Mouse (Mus musculus) limb, embryonic 11.5 days (tissue): ENCODE data around the gene Tarbp1. TPM values are rescaled to one million over a fixed set of nuclear protein-coding genes. Genes with fewer than 3 reads are reported as not detected.

Source experiments
- ATAC-seq: fragments of 200-750 bp; cut with Nextera tagmentation; 2 replicates; pipeline ENCODE4 v1.8.0; 2017; ENCODE audit warnings: low read depth; ENCODE audit not compliant: insufficient number of reproducible peaks, low FRiP score, low TSS enrichment
- DNase-seq: peaks from one replicate; pipeline ENCODE4 v3.0.0-alpha.2; 2015; ENCODE audit warnings: low spot score
- H3K27ac ChIP-seq: fragments of 300-500 bp; sonication (generic); replicated peaks from 2 replicates; pipeline ENCODE4 v1.5.1; 2014; ENCODE audit warnings: low read depth, mild to moderate bottlenecking, low read length
- H3K27me3 ChIP-seq: fragments of 300-500 bp; sonication (generic); 2 replicates; pipeline ENCODE4 v1.6.1; 2014; ENCODE audit warnings: mild to moderate bottlenecking, low read length, mixed read lengths; ENCODE audit not compliant: control insufficient read depth, insufficient read depth
- H3K36me3 ChIP-seq: fragments of 300-500 bp; sonication (generic); 2 replicates; pipeline ENCODE4 v1.6.1; 2014; ENCODE audit warnings: mild to moderate bottlenecking, low read length, moderate library complexity, mixed read lengths; ENCODE audit not compliant: control insufficient read depth, insufficient read depth
- H3K4me1 ChIP-seq: fragments of 300-500 bp; sonication (generic); 2 replicates; pipeline ENCODE4 v1.6.1; 2014; ENCODE audit warnings: low read length, mixed read lengths; ENCODE audit not compliant: control insufficient read depth, insufficient read depth
- H3K4me2 ChIP-seq: fragments of 300-500 bp; sonication (generic); 2 replicates; pipeline ENCODE4 v1.6.1; 2014; ENCODE audit warnings: low read depth, mild to moderate bottlenecking, moderate library complexity; ENCODE audit not compliant: severe bottlenecking
- H3K4me3 ChIP-seq: fragments of 300-500 bp; sonication (generic); 2 replicates; pipeline ENCODE4 v1.5.1; 2014; ENCODE audit warnings: low read depth, low read length
- H3K9ac ChIP-seq: fragments of 300-500 bp; sonication (generic); 2 replicates; pipeline ENCODE4 v1.6.1; 2014; ENCODE audit warnings: mild to moderate bottlenecking, low read length
- H3K9me3 ChIP-seq: fragments of 300-500 bp; sonication (generic); 2 replicates; pipeline ENCODE4 v1.6.1; 2016; ENCODE audit warnings: low read length; ENCODE audit not compliant: control insufficient read depth
- WGBS: fragments of 180-500 bp; shearing (Covaris S2); extraction: QIAGEN DNeasy Blood & Tissue Kit; methylation state at CpG from one replicate; pipeline ENCODE4 v1.1.7; 2014; 5-methylcytosine and 5-hydroxymethylcytosine counted together
- polyA plus RNA-seq: library from polyadenylated mRNA; unstranded; fragments of >200 nt; fragmentation: Nextera tagmentation; extraction: Ambion mirVana; gene quantifications from 2 replicates; pipeline ENCODE4 v1.2.1, GENCODE M21; 2014

Gene Tarbp1
- polyA plus RNA-seq, 1 experiment from 2014 or later = 3.8 TPM

DNA sequence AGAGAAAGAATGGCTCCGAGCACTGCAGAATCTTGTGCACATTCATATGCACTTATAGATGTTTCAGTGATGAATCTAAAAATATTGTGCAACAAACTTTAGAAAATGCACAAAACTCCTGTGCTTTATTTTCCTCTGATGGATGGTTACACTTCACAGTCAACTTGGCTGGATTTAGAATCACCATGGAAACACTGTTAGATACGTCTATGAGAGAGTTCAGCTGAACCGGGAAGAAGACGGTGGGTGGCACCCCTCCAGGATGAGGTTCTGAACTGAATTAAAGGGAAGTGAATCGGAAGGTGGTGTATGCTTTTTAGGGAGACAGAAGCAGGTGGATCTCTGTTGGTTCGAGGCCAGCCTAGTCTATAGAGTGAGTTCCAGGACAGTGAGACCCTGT, 34.8 kb upstream of the Tarbp1 start:
- H3K9me3 ChIP-seq = no peaks in the 10 kb centered on the region
- ATAC-seq = no peak
- no peak overlapping the region for H3K4me3 ChIP-seq
- no peak for DNase-seq
- H3K4me1 ChIP-seq = no peaks in the 10 kb centered on the region
- WGBS = 88% methylated on average over 6 of the region's 6 CpGs
- no peaks in the 10 kb centered on the region for H3K36me3 ChIP-seq
- no peaks in the 10 kb centered on the region for H3K27me3 ChIP-seq
- no peak overlapping the region for H3K4me2 ChIP-seq
- no peak overlapping the region for H3K9ac ChIP-seq
- H3K27ac ChIP-seq = no peak overlapping the region

- no peak for ATAC-seq
- Histone ChIP-seq H3K9ac (no peak overlapping the region), H3K9me3 (no peaks in the 10 kb centered on the region), H3K4me3 (no peak overlapping the region), H3K4me2 (no peak overlapping the region), H3K36me3 (no peaks in the 10 kb centered on the region), H3K27me3 (no peaks in the 10 kb centered on the region), H3K27ac (no peak overlapping the region), H3K4me1 (no peaks in the 10 kb centered on the region)
- no peak for DNase-seq
- WGBS = 88% methylated on average over 8 of the region's 8 CpGs
These were observed 34.2 kb upstream of the Tarbp1 start for GRCm38 (mm10) chr8:126508871-126509586.

GRCm38 (mm10) chr8:126508221-126508620, 33.4 kb upstream of the Tarbp1 start:
- no peak for ATAC-seq
- Histone ChIP-seq H3K9ac (no peak overlapping the region), H3K27ac (no peak overlapping the region), H3K9me3 (no peaks in the 10 kb centered on the region), H3K4me2 (no peak overlapping the region), H3K4me3 (no peak overlapping the region), H3K27me3 (no peaks in the 10 kb centered on the region), H3K36me3 (no peaks in the 10 kb centered on the region), H3K4me1 (no peaks in the 10 kb centered on the region)
- 93% methylated on average over 2 of the region's 2 CpGs for WGBS
- DNase-seq = no peak

DNA sequence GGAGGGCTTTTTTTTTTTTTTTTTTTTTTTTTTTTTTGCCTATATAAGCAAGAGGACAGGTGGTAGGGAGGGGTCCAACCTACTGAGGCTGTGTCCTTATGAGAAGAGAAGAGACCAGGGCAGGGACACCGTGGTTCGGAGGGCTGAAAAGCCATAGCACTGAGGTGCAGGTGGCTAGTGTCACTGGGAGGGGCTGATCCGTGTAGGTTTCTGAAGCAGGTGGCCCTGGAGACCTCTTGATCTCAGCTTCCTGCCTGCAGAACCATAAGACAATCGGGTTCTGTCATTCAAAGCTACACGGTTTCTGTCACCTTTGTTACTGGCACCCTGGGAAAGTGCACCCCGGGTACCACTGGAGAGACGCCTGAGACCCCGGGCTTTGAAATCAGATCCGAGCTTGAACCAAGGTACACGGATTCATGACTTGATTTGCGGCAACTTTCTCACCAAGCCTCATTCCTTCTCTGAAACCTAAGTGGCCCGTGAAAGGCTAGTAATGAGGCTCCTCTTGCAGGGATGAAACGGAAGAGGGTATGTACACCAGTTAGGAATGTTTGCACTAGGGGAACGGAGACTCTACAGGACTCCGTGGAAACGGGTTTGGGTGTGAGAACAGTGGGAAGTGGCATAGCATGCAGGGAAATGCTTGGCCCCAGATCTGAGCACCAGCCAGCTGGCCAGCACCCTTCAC, 29.8 kb upstream of the Tarbp1 start:
- Histone ChIP-seq H3K27ac (no peak overlapping the region), H3K9ac (no peak overlapping the region), H3K4me3 (no peak overlapping the region), H3K4me2 (no peak overlapping the region), H3K27me3 (no peaks in the 10 kb centered on the region), H3K4me1 (no peaks in the 10 kb centered on the region), H3K36me3 (no peaks in the 10 kb centered on the region), H3K9me3 (no peaks in the 10 kb centered on the region)
- WGBS = 62% methylated on average over 16 of the region's 16 CpGs
- no peak for ATAC-seq
- DNase-seq = no peak

DNA sequence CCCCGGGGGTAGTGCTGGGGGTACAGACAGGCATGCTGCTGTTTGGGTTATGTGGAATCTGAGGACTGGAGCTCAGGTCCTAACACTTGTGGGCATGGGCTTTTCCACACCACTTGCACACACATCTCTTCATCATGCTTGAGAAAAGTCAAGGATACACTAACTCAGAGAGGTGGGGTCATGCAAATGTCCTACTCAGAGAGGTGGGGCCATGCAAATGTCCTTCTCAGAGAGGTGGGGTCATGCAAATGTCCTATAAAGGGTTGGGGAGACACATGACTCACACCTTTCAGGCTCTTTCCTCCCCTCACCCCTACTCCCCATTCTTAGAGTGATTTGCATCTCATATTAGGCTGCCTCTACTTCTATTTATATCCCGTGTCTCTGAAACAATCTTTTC, 27.9 kb upstream of the Tarbp1 start:
- Histone ChIP-seq H3K4me2 (no peak overlapping the region), H3K9ac (no peak overlapping the region), H3K4me1 (no peaks in the 10 kb centered on the region; the same call in 1 of the 2 replicates), H3K27me3 (no peaks in the 10 kb centered on the region), H3K27ac (no peak overlapping the region), H3K4me3 (no peak overlapping the region), H3K9me3 (no peaks in the 10 kb centered on the region), H3K36me3 (no peaks in the 10 kb centered on the region)
- no peak for ATAC-seq
- no peak for DNase-seq
- 56% methylated on average over 2 of the region's 2 CpGs for WGBS

GRCm38 (mm10) chr8:126499371-126499770, 24.5 kb upstream of the Tarbp1 start:
- DNase-seq = no peak
- 91% methylated on average over 2 of the region's 2 CpGs for WGBS
- Histone ChIP-seq H3K36me3 (no peaks in the 10 kb centered on the region), H3K9me3 (no peaks in the 10 kb centered on the region), H3K4me3 (no peak overlapping the region), H3K27ac (no peak overlapping the region), H3K27me3 (no peaks in the 10 kb centered on the region), H3K9ac (no peak overlapping the region), H3K4me2 (no peak overlapping the region), H3K4me1 (no peaks in the 10 kb centered on the region; the same call in 1 of the 2 replicates)
- no peak for ATAC-seq

DNA sequence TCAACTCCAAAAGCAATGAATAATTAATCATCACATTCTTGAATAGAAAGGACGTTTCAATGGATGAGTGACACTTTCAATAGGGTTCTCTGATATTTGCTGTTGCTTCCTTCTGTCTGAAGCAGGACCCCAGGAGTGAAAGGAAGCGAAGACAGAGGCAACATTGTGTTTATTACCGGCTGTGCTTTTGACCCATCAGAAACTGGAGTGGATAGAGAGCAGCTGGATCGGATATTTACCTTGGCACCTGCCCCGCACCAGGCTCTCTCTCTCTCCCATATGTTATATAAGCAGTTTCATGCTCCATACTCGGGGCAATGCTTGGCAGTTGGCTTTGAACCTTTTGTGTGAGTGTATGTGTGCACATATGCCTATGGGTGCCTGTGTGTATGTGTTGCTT, 23.6 kb upstream of the Tarbp1 start:
- H3K9ac ChIP-seq = no peak overlapping the region
- H3K4me3 ChIP-seq = no peak overlapping the region
- no peak for DNase-seq
- H3K9me3 ChIP-seq = no peaks in the 10 kb centered on the region
- no peak for ATAC-seq
- H3K27ac ChIP-seq = no peak overlapping the region
- H3K4me2 ChIP-seq = no peak overlapping the region
- no peaks in the 10 kb centered on the region; the same call in 1 of the 2 replicates for H3K4me1 ChIP-seq
- no peaks in the 10 kb centered on the region for H3K36me3 ChIP-seq
- WGBS = 85% methylated on average over 6 of the region's 6 CpGs
- no peaks in the 10 kb centered on the region for H3K27me3 ChIP-seq

GRCm38 (mm10) chr8:126497541-126498428, 22.9 kb upstream of the Tarbp1 start:
- H3K27me3 ChIP-seq = no peaks in the 10 kb centered on the region
- peak; percentile 85 for ATAC-seq
- DNase-seq = peak; percentile 96
- peak overlapping the region; percentile 25 for H3K4me3 ChIP-seq
- H3K4me1 ChIP-seq = no peaks in the 10 kb centered on the region; the same call in 1 of the 2 replicates
- H3K4me2 ChIP-seq = peak overlapping the region; percentile 52
- H3K27ac ChIP-seq = no peak overlapping the region
- peak overlapping the region; percentile 34 for H3K9ac ChIP-seq
- 24% methylated on average over 27 of the region's 27 CpGs for WGBS
- no peaks in the 10 kb centered on the region for H3K36me3 ChIP-seq
- H3K9me3 ChIP-seq = no peaks in the 10 kb centered on the region
